Mouse (Mus musculus) myocyte (in vitro differentiated cells): ENCODE results near the gene Omt2a.

Experiments used
- CEBPB ChIP-seq: IDR thresholded peaks from 2 replicates; pipeline ENCODE4 v1.6.1; 2011; ENCODE audit warnings: mild to moderate bottlenecking, moderate library complexity; ENCODE audit not compliant: poor library complexity, insufficient read depth, severe bottlenecking
- E2F4 ChIP-seq: IDR thresholded peaks from one replicate; pipeline ENCODE4 v1.6.1; 2011; ENCODE audit warnings: mild to moderate bottlenecking, control low read depth, moderate library complexity; ENCODE audit not compliant: insufficient read depth
- MAX ChIP-seq: IDR thresholded peaks from one replicate; pipeline ENCODE4 v1.6.1; 2011; ENCODE audit warnings: low read depth, mild to moderate bottlenecking, control low read depth
- MYOG ChIP-seq, 3 experiments: IDR thresholded peaks; one replicate each; pipeline ENCODE4 v1.6.1; 2011; ENCODE audit warnings: control low read depth in 2 of 3, low read depth in 2 of 3, mild to moderate bottlenecking in 2 of 3; ENCODE audit not compliant: insufficient read length in 2 of 3, control insufficient read depth in 1 of 3, insufficient read depth in 1 of 3
- POLR2A ChIP-seq: IDR thresholded peaks from one replicate; pipeline ENCODE4 v1.6.1; 2011; ENCODE audit warnings: low read depth, mild to moderate bottlenecking, control low read depth, moderate library complexity; ENCODE audit not compliant: insufficient read length
- TCF12 ChIP-seq: IDR thresholded peaks from one replicate; pipeline ENCODE4 v1.6.1; 2011; ENCODE audit warnings: mild to moderate bottlenecking, control low read depth; ENCODE audit not compliant: poor library complexity, insufficient read depth, severe bottlenecking
- USF1 ChIP-seq: IDR thresholded peaks from one replicate; pipeline ENCODE4 v1.6.1; 2011; ENCODE audit warnings: low read depth, mild to moderate bottlenecking, control low read depth, moderate library complexity

GRCm38 (mm10) chr9:78363374-78363773, 48.8 kb upstream of the Omt2a start:
- TF ChIP-seq TCF12 (no peak), E2F4 (no peak), POLR2A (no peak), USF1 (no peak), CEBPB (no peak), MYOG (IDR thresholded peaks at IDR 0.05; ENCODE audit: control insufficient read depth in 1 of 3, insufficient read depth in 1 of 3, insufficient read length in 2 of 3, low read depth in 2 of 3) (no peak), MAX (no peak)
